ENCODE assay signal across 18 mouse cellular contexts in the genomic region with DNA sequence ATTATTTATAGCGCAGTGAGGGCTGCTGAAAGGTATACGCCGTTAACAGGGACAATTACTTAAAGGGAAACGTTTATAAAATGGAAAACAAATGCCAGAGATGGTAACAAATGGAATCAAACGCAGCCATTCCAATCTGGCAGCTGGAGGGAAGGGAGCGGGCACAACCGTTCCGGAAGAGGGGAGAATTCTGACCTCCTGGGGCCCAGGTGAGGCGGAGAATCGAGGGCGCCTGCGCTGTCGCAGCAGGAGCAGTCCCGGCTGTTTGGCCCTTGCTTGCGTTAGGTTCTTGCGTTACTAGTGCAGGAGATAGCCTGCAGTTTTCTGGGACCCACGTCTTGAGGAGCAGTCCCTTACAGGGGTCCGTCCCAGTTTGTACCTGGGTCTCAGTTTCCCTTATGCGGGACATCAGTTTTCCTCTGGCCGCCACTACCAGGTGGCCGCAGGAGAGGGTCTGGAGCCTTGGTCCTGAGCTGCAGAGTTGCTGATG. TPM values are rescaled to one million over a fixed set of nuclear protein-coding genes. Genes with fewer than 3 reads are reported as not detected.
DNase-seq lines count a peak whose midpoint lies in the region; ATAC-seq and TF ChIP-seq lines count a peak whose summit lies in the region.
"Had no signal": no experiment of that assay in that cellular context is flagged by ENCODE, and none has a peak within 500 bp of the region (broad histone marks: within the 10 kb centered on the region; RNA-seq: fewer than 3 reads in every experiment).

No protein-coding gene starts in this region.

- H3K27me3 ChIP-seq in hindbrain, embryonic 10.5 days (ENCODE audit: insufficient read depth, poor library complexity, severe bottlenecking), result peaks cover 99% of the 10 kb centered on the region
- H3K27me3 ChIP-seq in hindbrain, embryonic 12.5 days, result peaks cover 93% of the 10 kb centered on the region
- H3K27me3 ChIP-seq in neural tube, embryonic 15.5 days (replicated peaks), result peaks cover 95% of the 10 kb centered on the region
- H3K27me3 ChIP-seq in embryonic facial prominence, embryonic 11.5 days (ENCODE audit: control insufficient read depth, insufficient read depth, low read length), result peaks cover 72% of the 10 kb centered on the region
- H3K27me3 ChIP-seq in stomach, postnatal 0 days (ENCODE audit: control insufficient read depth, insufficient read depth, low read length), result peaks cover 26% of the 10 kb centered on the region
- peaks cover 82% of the 10 kb centered on the region for H3K27me3 ChIP-seq in kidney, embryonic 16.5 days (ENCODE audit: insufficient read depth, low read length)

- TF ChIP-seq EP300 in stomach, postnatal 0 days (optimal IDR thresholded peaks at IDR 0.05), result no peak

- H3K36me3 ChIP-seq in hindbrain, embryonic 10.5 days, result no peaks in the 10 kb centered on the region
- no peaks in the 10 kb centered on the region for H3K36me3 ChIP-seq in hindbrain, embryonic 12.5 days
- no peaks in the 10 kb centered on the region for H3K36me3 ChIP-seq in neural tube, embryonic 15.5 days
- no peaks in the 10 kb centered on the region for H3K36me3 ChIP-seq in embryonic facial prominence, embryonic 11.5 days (replicated peaks; ENCODE audit: control insufficient read depth, insufficient read depth, low read depth, low read length)
- H3K36me3 ChIP-seq in stomach, postnatal 0 days (ENCODE audit: control insufficient read depth, insufficient read depth, low read length), result no peaks in the 10 kb centered on the region
- no peaks in the 10 kb centered on the region for H3K36me3 ChIP-seq in kidney, embryonic 16.5 days (ENCODE audit: insufficient read depth, low read length)
- H3K36me3 ChIP-seq: heart, embryonic 10.5 days; liver, embryonic 13.5 days had no signal

- H3K27ac ChIP-seq in hindbrain, embryonic 10.5 days, result peak overlapping the region; percentile 29; the same call in 1 of the 2 replicates
- no peak overlapping the region for H3K27ac ChIP-seq in hindbrain, embryonic 12.5 days
- H3K27ac ChIP-seq in neural tube, embryonic 15.5 days (replicated peaks), result no peak overlapping the region
- H3K27ac ChIP-seq in embryonic facial prominence, embryonic 11.5 days (replicated peaks; ENCODE audit: low read depth, low read length), result no peak overlapping the region
- no peak overlapping the region for H3K27ac ChIP-seq in stomach, postnatal 0 days (replicated peaks)
- H3K27ac ChIP-seq in kidney, embryonic 16.5 days (ENCODE audit: low read length), result no peak overlapping the region
- H3K27ac ChIP-seq: heart, embryonic 10.5 days; kidney, postnatal 0 days; liver, embryonic 13.5 days had no signal

- H3K4me3 ChIP-seq in hindbrain, embryonic 10.5 days, result no peak overlapping the region
- no peak overlapping the region for H3K4me3 ChIP-seq in hindbrain, embryonic 12.5 days
- no peak overlapping the region for H3K4me3 ChIP-seq in neural tube, embryonic 15.5 days (replicated peaks)
- H3K4me3 ChIP-seq in embryonic facial prominence, embryonic 11.5 days (ENCODE audit: low read depth, low read length), result no peak overlapping the region
- no peak overlapping the region for H3K4me3 ChIP-seq in stomach, postnatal 0 days (ENCODE audit: low read depth, low read length)
- H3K4me3 ChIP-seq in kidney, embryonic 16.5 days (ENCODE audit: low read length), result no peak overlapping the region
- H3K4me3 ChIP-seq: heart, embryonic 10.5 days; liver, embryonic 13.5 days had no signal

- no peak for DNase-seq in hindbrain, embryonic 10.5 days (ENCODE audit: low spot score)
- DNase-seq in neural tube, embryonic 10.5 days (ENCODE audit: extremely low spot score, low spot score), result peak; percentile 52
- peak; percentile 20 for DNase-seq in embryonic facial prominence, embryonic 11.5 days (ENCODE audit: low spot score)
- DNase-seq in stomach, postnatal 0 days (ENCODE audit: low spot score), result peak; percentile 15
- DNase-seq in B cell, adult 2 months, result no peak
- DNase-seq: adrenal gland, adult 8-10 months; cerebellum, adult 2 months; layer of hippocampus, postnatal 36 days; liver, embryonic 13.5 days; thymus, adult 2 months had no signal

- H3K4me1 ChIP-seq in hindbrain, embryonic 10.5 days (replicated peaks), result peaks cover 13% of the 10 kb centered on the region
- peaks cover 6% of the 10 kb centered on the region; the same call in 1 of the 2 replicates for H3K4me1 ChIP-seq in hindbrain, embryonic 12.5 days
- peaks cover 8% of the 10 kb centered on the region for H3K4me1 ChIP-seq in neural tube, embryonic 15.5 days
- no peaks in the 10 kb centered on the region; the same call in 1 of the 2 replicates for H3K4me1 ChIP-seq in embryonic facial prominence, embryonic 11.5 days (ENCODE audit: control insufficient read depth, insufficient read depth, low read length)
- no peaks in the 10 kb centered on the region for H3K4me1 ChIP-seq in stomach, postnatal 0 days (replicated peaks; ENCODE audit: control insufficient read depth, insufficient read depth)
- H3K4me1 ChIP-seq in kidney, embryonic 16.5 days (ENCODE audit: insufficient read depth, low read length), result peaks cover 1% of the 10 kb centered on the region; the same call in 1 of the 2 replicates

- no peaks in the 10 kb centered on the region for H3K9me3 ChIP-seq in hindbrain, embryonic 10.5 days
- no peaks in the 10 kb centered on the region for H3K9me3 ChIP-seq in hindbrain, embryonic 12.5 days (replicated peaks)
- H3K9me3 ChIP-seq in neural tube, embryonic 15.5 days (replicated peaks), result no peaks in the 10 kb centered on the region
- no peaks in the 10 kb centered on the region for H3K9me3 ChIP-seq in embryonic facial prominence, embryonic 11.5 days (replicated peaks; ENCODE audit: control insufficient read depth, low read length)
- no peaks in the 10 kb centered on the region for H3K9me3 ChIP-seq in stomach, postnatal 0 days (ENCODE audit: control insufficient read depth, low read length)
- H3K9me3 ChIP-seq in kidney, embryonic 16.5 days (ENCODE audit: low read length), result no peaks in the 10 kb centered on the region
- H3K9me3 ChIP-seq: heart, embryonic 10.5 days; liver, embryonic 13.5 days had no signal

- 1% methylated on average over 21 of the region's 21 CpGs for whole genome bisulfite sequencing in hindbrain, embryonic 10.5 days
- 2% methylated on average over 21 of the region's 21 CpGs for WGBS in hindbrain, embryonic 12.5 days
- 1% methylated on average over 21 of the region's 21 CpGs for WGBS in neural tube, embryonic 15.5 days
- 1% methylated on average over 21 of the region's 21 CpGs for WGBS in embryonic facial prominence, embryonic 11.5 days
- 3% methylated on average over 21 of the region's 21 CpGs for WGBS in stomach, postnatal 0 days
- 3% methylated on average over 21 of the region's 21 CpGs for WGBS in kidney, embryonic 16.5 days

- no peak overlapping the region for H3K9ac ChIP-seq in hindbrain, embryonic 12.5 days
- H3K9ac ChIP-seq in neural tube, embryonic 15.5 days (replicated peaks), result no peak overlapping the region
- no peak overlapping the region for H3K9ac ChIP-seq in embryonic facial prominence, embryonic 11.5 days (replicated peaks; ENCODE audit: low read length)
- H3K9ac ChIP-seq in stomach, postnatal 0 days (ENCODE audit: low read length), result no peak overlapping the region
- no peak overlapping the region for H3K9ac ChIP-seq in kidney, embryonic 16.5 days (replicated peaks; ENCODE audit: low read length)
- H3K9ac ChIP-seq: liver, embryonic 13.5 days had no signal

- no peak overlapping the region for H3K4me2 ChIP-seq in hindbrain, embryonic 12.5 days (replicated peaks)
- no peak overlapping the region for H3K4me2 ChIP-seq in neural tube, embryonic 15.5 days
- no peak overlapping the region for H3K4me2 ChIP-seq in embryonic facial prominence, embryonic 11.5 days (ENCODE audit: low read depth, low read length)
- H3K4me2 ChIP-seq in stomach, postnatal 0 days (replicated peaks; ENCODE audit: low read depth), result no peak overlapping the region
- H3K4me2 ChIP-seq in kidney, embryonic 16.5 days (replicated peaks; ENCODE audit: low read depth, low read length), result no peak overlapping the region
- H3K4me2 ChIP-seq: liver, embryonic 13.5 days had no signal

- TF ChIP-seq CTCF in stomach, postnatal 0 days (IDR thresholded peaks at IDR 0.05; ENCODE audit: low read depth), result no peak

- ATAC-seq in hindbrain, embryonic 12.5 days (ENCODE audit: low FRiP score), result no peak
- ATAC-seq in neural tube, embryonic 15.5 days (ENCODE audit: low FRiP score), result no peak
- no peak for ATAC-seq in embryonic facial prominence, embryonic 11.5 days (replicated peaks; ENCODE audit: insufficient number of reproducible peaks, low FRiP score, low TSS enrichment, low read depth)
- ATAC-seq in stomach, postnatal 0 days (ENCODE audit: low FRiP score, low TSS enrichment), result no peak
- ATAC-seq in kidney, embryonic 16.5 days (ENCODE audit: low FRiP score, low TSS enrichment), result no peak
- ATAC-seq: forebrain, embryonic 14.5 days had no signal

RNA-seq across cellular contexts. Expression of gene Evx1, which starts 8.6 kb away (rescaled TPM):
- 2.3 and 4.3 TPM in 2 replicates for polyA plus RNA-seq in hindbrain, embryonic 10.5 days (2016; fragmentation: Nextera tagmentation; extraction: Ambion mirVana)
- polyA plus RNA-seq in hindbrain, embryonic 12.5 days (2016; fragmentation: Nextera tagmentation; extraction: Ambion mirVana), result 11.5 and 12.6 TPM in 2 replicates
- 0.82 and 1.9 TPM in 2 replicates for polyA plus RNA-seq in neural tube, embryonic 15.5 days (2015; fragmentation: Nextera tagmentation; extraction: Ambion mirVana)
- polyA plus RNA-seq in embryonic facial prominence, embryonic 11.5 days (2014; fragmentation: Nextera tagmentation; extraction: Ambion mirVana), result 0.22 and 0.67 TPM in 2 replicates
- polyA plus RNA-seq in stomach, postnatal 0 days (2015; fragmentation: Nextera tagmentation; extraction: Ambion mirVana), result not detected in 2 replicates
- not detected in 2 replicates for polyA plus RNA-seq in kidney, embryonic 16.5 days (2015; fragmentation: Nextera tagmentation; extraction: Ambion mirVana)
- polyA plus RNA-seq: cortical plate, adult 2 months; forebrain, embryonic 14.5 days; kidney, postnatal 0 days; liver, embryonic 13.5 days; lung, embryonic 16.5 days; thymus, adult 2 months had no signal

Comparison
In these comparisons a context has a peak if more than half of its experiments do, and no peak if none do; other contexts are left out.
1. DNase-seq: peak in neural tube, embryonic 10.5 days (single experiment), embryonic facial prominence, embryonic 11.5 days (single experiment) and stomach, postnatal 0 days (single experiment); none in hindbrain, embryonic 10.5 days (single experiment) and B cell, adult 2 months (0 of 2).